Mouse (Mus musculus) liver, embryonic 13.5 days (tissue): ENCODE measurements around the gene Hoxa6. TPM values are rescaled to one million over a fixed set of nuclear protein-coding genes. Genes with fewer than 3 reads are reported as not detected.

Experiments used
- ATAC-seq: fragments of 200-750 bp; cut with Nextera tagmentation; 2 replicates; pipeline ENCODE4 v1.8.0; 2017; ENCODE audit warnings: low read depth, mild to moderate bottlenecking, moderate number of reproducible peaks, moderate library complexity
- DNase-seq: peaks from one replicate; pipeline ENCODE4 v3.0.0; 2022
- H3K27ac ChIP-seq: fragments of 300-500 bp; sonication (generic); 2 replicates; pipeline ENCODE4 v1.5.1; 2015; ENCODE audit warnings: moderate library complexity, mild to moderate bottlenecking, inconsistent platforms
- H3K27me3 ChIP-seq: fragments of 300-500 bp; sonication (generic); 2 replicates; pipeline ENCODE4 v1.6.1; 2015; ENCODE audit warnings: mild to moderate bottlenecking, inconsistent platforms
- H3K36me3 ChIP-seq: fragments of 300-500 bp; sonication (generic); 2 replicates; pipeline ENCODE4 v1.6.1; 2015; ENCODE audit warnings: mild to moderate bottlenecking, inconsistent platforms
- H3K4me1 ChIP-seq: fragments of 300-500 bp; sonication (generic); replicated peaks from 2 replicates; pipeline ENCODE4 v1.6.1; 2015; ENCODE audit warnings: inconsistent platforms
- H3K4me2 ChIP-seq: fragments of 300-500 bp; sonication (generic); 2 replicates; pipeline ENCODE4 v1.6.1; 2015; ENCODE audit warnings: inconsistent platforms, mild to moderate bottlenecking, moderate library complexity
- H3K4me3 ChIP-seq: fragments of 300-500 bp; sonication (generic); replicated peaks from 2 replicates; pipeline ENCODE4 v1.5.1; 2015; ENCODE audit warnings: mild to moderate bottlenecking, inconsistent platforms
- H3K9ac ChIP-seq: fragments of 300-500 bp; sonication (generic); 2 replicates; pipeline ENCODE4 v1.6.1; 2015; ENCODE audit warnings: mild to moderate bottlenecking, inconsistent platforms
- H3K9me3 ChIP-seq: fragments of 300-500 bp; sonication (generic); replicated peaks from 2 replicates; pipeline ENCODE4 v1.6.1; 2016; ENCODE audit warnings: inconsistent platforms
- WGBS: fragments of 180-500 bp; shearing (Covaris S2); methylation state at CpG from one replicate; pipeline ENCODE4 v1.1.7; 2015; ENCODE audit not compliant: insufficient replicate concordance; 5-methylcytosine and 5-hydroxymethylcytosine counted together
- polyA plus RNA-seq: library from polyadenylated mRNA; unstranded; fragments of >200 nt; fragmentation: Nextera tagmentation; extraction: Ambion mirVana; gene quantifications from 2 replicates; pipeline ENCODE4 v1.2.1, GENCODE M21; 2015

The Hoxa6 gene
- polyA plus RNA-seq, 1 experiment from 2014 or later = not detected

- no peak overlapping the region for H3K9ac ChIP-seq
- WGBS = 12% methylated on average over 12 of the region's 12 CpGs
- no peak overlapping the region for H3K4me3 ChIP-seq
Observed at GRCm38 (mm10) chr6:52209685-52210046, 1.1 kb upstream of the Hoxa6 start.

GRCm38 (mm10) chr6:52208868-52209684 is 554 bp upstream of the Hoxa6 start:
- Histone ChIP-seq H3K36me3 (no peaks in the 10 kb centered on the region), H3K4me2 (peak overlapping the region; percentile 29), H3K9me3 (no peaks in the 10 kb centered on the region), H3K9ac (no peak overlapping the region), H3K27me3 (peaks cover 100% of the 10 kb centered on the region), H3K27ac (no peak overlapping the region), H3K4me3 (peak overlapping the region; percentile 18; the same call in 1 of the 2 replicates), H3K4me1 (peaks cover 10% of the 10 kb centered on the region; the same call in 1 of the 2 replicates)
- ATAC-seq (no peak), DNase-seq (no peak)
- WGBS = 5% methylated on average over 18 of the region's 18 CpGs

More at GRCm38 (mm10) chr6:52209685-52210046, 1.1 kb upstream of the Hoxa6 start:
- Histone ChIP-seq H3K27me3 (peaks cover 100% of the 10 kb centered on the region), H3K36me3 (no peaks in the 10 kb centered on the region), H3K4me2 (no peak overlapping the region), H3K9me3 (no peaks in the 10 kb centered on the region), H3K27ac (no peak overlapping the region), H3K4me1 (peaks cover 5% of the 10 kb centered on the region; the same call in 1 of the 2 replicates)
- no peak for DNase-seq
- ATAC-seq = no peak

GRCm38 (mm10) chr6:52207684-52207976 is 892 bp downstream of the Hoxa6 start:
- peaks cover 100% of the 10 kb centered on the region for H3K27me3 ChIP-seq
- no peak overlapping the region for H3K9ac ChIP-seq
- H3K4me2 ChIP-seq = no peak overlapping the region
- peaks cover 12% of the 10 kb centered on the region; the same call in 1 of the 2 replicates for H3K4me1 ChIP-seq
- no peak for DNase-seq
- no peaks in the 10 kb centered on the region for H3K9me3 ChIP-seq
- ATAC-seq = no peak
- no peaks in the 10 kb centered on the region for H3K36me3 ChIP-seq
- no peak overlapping the region for H3K4me3 ChIP-seq
- H3K27ac ChIP-seq = no peak overlapping the region

DNA sequence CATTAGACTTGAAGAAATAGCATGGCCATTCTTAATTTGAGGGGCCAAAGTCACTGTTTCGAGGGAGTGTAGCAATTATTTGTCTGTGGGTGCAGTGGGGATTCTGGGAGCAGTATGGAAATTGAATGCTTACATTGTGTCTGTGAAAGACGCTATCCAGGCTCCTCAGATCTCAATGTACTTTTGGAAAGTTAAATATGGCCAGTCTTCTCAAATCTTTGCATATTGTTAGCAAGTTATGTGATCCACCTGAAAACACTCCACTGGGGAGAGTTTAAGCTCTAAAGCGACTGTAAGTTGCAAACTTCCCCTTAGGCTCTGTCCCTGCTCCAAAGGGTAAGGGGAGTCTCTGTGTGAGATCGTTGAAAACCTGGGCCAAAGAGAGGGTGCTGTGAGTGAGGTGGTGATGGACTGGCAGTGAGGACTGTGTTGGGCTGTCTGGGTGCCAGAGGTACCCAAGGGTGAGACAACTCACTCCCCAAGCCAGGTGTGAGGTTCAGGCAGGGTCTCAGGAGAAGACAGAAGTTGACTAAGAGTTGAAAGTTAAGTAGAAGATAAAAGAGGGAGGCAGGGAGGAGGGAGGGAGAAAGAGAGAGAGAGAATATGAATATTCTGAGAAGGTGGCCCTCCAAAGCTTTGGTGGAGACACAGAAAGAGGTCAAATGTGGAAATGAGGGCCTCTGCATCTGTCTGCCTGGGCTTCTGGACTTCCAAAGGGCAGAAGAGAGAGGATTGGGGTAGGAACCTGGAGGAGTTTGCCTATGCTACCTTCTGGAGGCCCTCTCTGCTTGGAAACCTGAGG is 1.4 kb downstream of the Hoxa6 start:
- Histone ChIP-seq H3K4me1 (peaks cover 11% of the 10 kb centered on the region; the same call in 1 of the 2 replicates), H3K9me3 (no peaks in the 10 kb centered on the region), H3K4me3 (no peak overlapping the region), H3K27me3 (peaks cover 100% of the 10 kb centered on the region), H3K36me3 (no peaks in the 10 kb centered on the region), H3K9ac (no peak overlapping the region), H3K4me2 (no peak overlapping the region), H3K27ac (no peak overlapping the region)
- DNase-seq (no peak), ATAC-seq (no peak)
- WGBS = 18% methylated on average over 4 of the region's 4 CpGs

DNA sequence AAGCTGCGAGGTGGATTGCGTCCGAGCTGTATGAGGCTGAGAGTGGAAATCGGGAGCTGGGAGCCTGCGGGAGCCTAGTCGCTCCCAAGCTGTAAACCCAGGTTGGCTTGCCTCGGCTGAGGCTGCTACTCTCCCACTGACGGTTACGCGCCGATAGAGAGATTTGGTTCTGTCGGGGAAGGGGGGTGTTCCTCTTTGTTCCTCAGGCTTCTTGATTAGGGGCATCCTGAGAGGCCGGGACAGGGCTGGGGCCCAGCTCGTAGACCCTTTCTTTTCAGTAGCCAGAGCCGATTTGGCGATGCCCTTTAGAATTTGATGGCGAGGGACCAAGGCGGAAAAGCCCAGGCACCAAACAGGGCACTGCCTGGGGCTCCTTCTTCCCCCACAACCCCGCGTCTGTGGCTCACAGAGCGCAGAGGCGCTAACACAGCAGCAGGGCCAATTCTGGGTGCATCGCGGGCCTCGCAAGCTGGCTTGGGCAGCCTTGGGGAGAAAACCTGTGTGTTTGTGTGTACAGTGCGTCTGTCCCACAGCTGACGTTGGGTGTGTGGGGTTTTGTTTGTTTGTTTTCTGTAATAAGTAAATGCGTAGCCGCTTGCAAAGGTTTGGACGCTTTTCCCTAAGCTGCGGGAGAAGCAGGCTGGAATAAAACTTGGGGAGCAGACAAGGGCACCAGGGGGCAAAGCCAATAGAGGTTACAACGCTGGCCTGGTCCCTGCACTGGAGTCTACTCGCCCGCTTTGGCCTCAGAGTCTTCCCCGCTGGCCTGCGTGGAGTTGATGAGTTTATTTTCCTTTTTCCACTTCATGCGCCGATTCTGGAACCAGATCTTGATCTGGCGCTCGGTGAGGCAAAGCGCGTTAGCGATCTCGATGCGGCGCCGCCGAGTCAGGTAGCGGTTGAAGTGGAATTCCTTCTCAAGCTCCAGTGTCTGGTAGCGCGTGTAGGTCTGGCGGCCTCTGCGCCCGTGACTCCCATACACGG is 2.6 kb downstream of the Hoxa6 start:
- no peak for DNase-seq
- no peak overlapping the region for H3K27ac ChIP-seq

DNA sequence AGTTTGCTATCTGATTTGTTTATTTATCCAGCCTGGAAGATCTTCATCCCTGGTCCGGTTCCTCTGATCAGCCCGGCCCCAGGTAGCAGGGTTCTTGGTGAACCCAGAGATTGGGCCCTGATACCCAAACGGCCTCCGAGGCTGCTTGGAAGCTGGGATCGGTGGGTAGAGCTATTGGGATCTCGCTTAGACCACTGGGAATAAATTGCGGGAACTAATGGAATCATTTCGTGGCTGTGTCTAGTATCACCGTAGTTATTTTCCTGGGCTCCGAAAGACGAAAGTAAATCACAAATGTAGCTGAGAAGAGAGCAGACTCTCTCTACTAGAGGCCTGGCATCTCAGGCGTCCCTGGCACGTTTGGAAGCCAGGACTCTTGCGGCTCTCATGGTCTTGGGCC is 3.3 kb downstream of the Hoxa6 start:
- no peaks in the 10 kb centered on the region for H3K36me3 ChIP-seq
- no peak overlapping the region for H3K4me3 ChIP-seq
- no peak overlapping the region for H3K27ac ChIP-seq
- 11% methylated on average over 14 of the region's 14 CpGs for WGBS
- peaks cover 100% of the 10 kb centered on the region for H3K27me3 ChIP-seq
- no peak for ATAC-seq
- H3K9ac ChIP-seq = no peak overlapping the region
- DNase-seq = no peak
- no peaks in the 10 kb centered on the region for H3K9me3 ChIP-seq
- peaks cover 8% of the 10 kb centered on the region; the same call in 1 of the 2 replicates for H3K4me1 ChIP-seq
- H3K4me2 ChIP-seq = no peak overlapping the region

More for the DNA sequence above, 2.6 kb downstream of the Hoxa6 start:
- Histone ChIP-seq H3K4me3 (no peak overlapping the region), H3K4me2 (no peak overlapping the region), H3K9ac (no peak overlapping the region), H3K36me3 (no peaks in the 10 kb centered on the region), H3K4me1 (peaks cover 8% of the 10 kb centered on the region; the same call in 1 of the 2 replicates), H3K27me3 (peaks cover 100% of the 10 kb centered on the region), H3K9me3 (no peaks in the 10 kb centered on the region)
- ATAC-seq = no peak
- WGBS = 10% methylated on average over 55 of the region's 55 CpGs

- Histone ChIP-seq H3K4me2 (peak within 1 kb of the TSS; percentile 63), H3K9ac (peak within 1 kb of the TSS; percentile 59), H3K27ac (no peak within 1 kb of the TSS), H3K4me1 (peaks cover 8% of the 10 kb centered on the region; the same call in 1 of the 2 replicates), H3K9me3 (no peaks in the 10 kb centered on the region), H3K27me3 (peaks cover 100% of the 10 kb centered on the region), H3K36me3 (no peaks in the 10 kb centered on the region), H3K4me3 (peak within 1 kb of the TSS; percentile 53)
- WGBS = under 1% methylated on average over 65 of the region's 65 CpGs
- DNase-seq = no peak
- ATAC-seq = no peak
Observed at GRCm38 (mm10) chr6:52204050-52204752, 4.3 kb downstream of the Hoxa6 start, which contains the start of gene Hoxa5. TSS of gene Hoxa5 (minus strand) at chr6:52204587.

GRCm38 (mm10) chr6:52203371-52204049 is 5.0 kb downstream of the Hoxa6 start:
- Histone ChIP-seq H3K4me3 (peak overlapping the region; percentile 53), H3K9me3 (no peaks in the 10 kb centered on the region), H3K4me2 (peak overlapping the region; percentile 63), H3K9ac (peak overlapping the region; percentile 59), H3K36me3 (no peaks in the 10 kb centered on the region), H3K27ac (no peak overlapping the region), H3K27me3 (peaks cover 100% of the 10 kb centered on the region), H3K4me1 (peaks cover 8% of the 10 kb centered on the region; the same call in 1 of the 2 replicates)
- ATAC-seq (no peak), DNase-seq (no peak)
- WGBS = 1% methylated on average over 46 of the region's 46 CpGs

DNA sequence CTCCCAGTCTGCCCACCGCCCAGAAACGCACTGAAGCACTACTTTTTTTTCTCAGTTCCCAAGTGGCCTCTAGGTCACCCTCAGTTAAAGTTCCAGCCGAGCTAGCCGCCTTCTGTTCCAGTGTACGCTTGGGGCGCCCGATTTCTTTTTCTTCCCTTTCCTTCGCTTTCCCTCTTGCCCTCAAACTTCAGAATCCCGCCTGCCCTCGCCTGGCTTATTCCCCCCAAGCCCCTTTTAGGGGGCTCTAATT is 5.5 kb downstream of the Hoxa6 start:
- Histone ChIP-seq H3K27ac (no peak overlapping the region), H3K4me3 (peak overlapping the region; percentile 53), H3K36me3 (no peaks in the 10 kb centered on the region), H3K4me2 (peak overlapping the region; percentile 63), H3K27me3 (peaks cover 100% of the 10 kb centered on the region), H3K4me1 (peaks cover 8% of the 10 kb centered on the region; the same call in 1 of the 2 replicates), H3K9ac (peak overlapping the region; percentile 59; the same call in 1 of the 2 replicates), H3K9me3 (no peaks in the 10 kb centered on the region)
- DNase-seq = no peak
- no peak for ATAC-seq
- WGBS = under 1% methylated on average over 10 of the region's 10 CpGs
